Mouse (Mus musculus): ENCODE data around the gene Ganc.
A peak's percentile ranks its signal among the peaks of the same experiment; 100 is the strongest.

Gene Ganc

DNA sequence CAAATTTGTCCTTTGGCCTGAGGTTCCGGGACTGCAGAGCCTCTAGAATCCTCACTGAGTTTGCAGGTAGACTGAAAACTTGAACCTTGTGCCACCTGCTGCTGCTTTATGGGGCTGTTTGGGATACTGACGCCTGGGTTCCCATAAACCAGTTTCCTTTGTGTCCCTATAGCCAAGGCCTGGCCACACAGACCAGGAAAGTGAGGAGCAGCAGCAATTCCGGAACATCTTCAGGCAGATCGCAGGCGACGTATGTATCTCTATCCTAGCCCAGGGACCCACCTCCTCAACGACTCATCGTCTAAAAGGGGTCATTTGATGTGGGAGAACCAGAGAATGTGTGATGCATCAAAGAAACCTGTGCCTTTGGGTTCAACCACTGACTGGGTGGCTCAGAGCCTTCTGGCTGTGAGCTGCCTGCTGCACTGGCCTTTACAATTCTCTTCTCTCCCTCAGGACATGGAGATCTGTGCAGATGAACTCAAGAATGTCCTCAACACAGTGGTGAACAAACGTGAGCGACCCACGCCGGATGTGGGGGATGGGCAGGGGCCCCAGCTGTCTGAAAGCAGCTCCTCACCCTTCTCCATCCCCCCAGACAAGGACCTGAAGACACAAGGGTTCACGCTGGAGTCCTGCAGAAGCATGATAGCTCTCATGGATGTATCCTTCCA lies 98.4 kb downstream of the Ganc start:
- no peak for DNase-seq

DNA sequence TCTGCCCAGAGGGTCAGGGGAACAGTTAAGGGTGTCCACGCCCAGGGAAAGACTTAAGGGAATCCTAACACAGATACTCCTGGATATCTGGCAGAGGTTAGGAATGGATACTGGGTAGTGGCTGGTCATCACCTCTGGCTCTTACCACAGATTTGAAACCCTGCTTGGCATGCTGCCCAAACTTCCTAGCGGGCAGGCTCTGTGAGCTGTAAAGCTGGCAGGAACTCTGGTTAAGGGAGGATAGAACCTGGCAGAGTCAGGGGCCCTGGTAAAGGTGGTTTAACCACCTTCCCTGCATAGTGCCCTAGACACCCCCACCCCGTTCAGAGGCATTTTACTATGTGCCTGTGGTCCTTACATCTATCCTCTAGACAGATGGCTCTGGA lies 98.9 kb downstream of the Ganc start:
- peak in 1 of 2 experiments; percentile 9 for DNase-seq

DNA sequence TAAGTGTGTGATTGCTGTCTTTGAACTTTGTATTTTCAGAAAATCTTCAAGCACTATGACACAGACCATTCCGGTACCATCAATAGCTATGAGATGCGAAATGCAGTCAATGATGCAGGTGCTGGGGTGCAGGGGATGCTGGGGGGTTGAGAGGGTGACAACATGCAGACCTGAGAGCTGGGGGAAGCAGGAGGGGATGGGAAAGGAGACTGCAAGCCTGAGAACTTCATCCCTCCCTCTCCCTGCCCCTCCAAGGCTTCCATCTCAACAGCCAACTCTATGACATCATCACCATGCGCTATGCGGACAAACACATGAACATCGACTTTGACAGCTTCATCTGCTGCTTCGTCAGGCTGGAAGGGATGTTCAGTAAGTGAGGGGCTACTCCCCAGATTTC lies 99.4 kb downstream of the Ganc start:
- DNase-seq: no peak

DNA sequence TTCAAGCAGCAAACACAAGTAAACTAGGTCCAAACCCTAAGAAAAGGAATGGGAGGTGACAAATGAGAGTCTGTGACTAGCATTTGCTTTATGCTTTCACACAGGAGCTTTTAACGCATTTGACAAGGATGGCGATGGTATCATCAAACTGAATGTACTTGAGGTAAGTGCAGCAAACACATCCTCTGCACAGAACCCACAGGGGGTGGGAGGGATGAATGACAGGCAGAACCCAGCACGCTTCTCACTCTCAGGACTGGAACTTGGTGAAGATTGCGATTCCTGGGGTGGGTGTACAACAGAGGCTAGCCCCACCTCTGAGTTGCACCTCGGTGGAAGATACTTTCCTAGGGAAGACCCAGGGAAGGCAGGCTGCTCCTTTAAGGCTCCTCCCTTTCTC lies 100.3 kb downstream of the Ganc start:
- DNase-seq: no peak
